Mouse (Mus musculus) heart, adult 2 months (tissue): ENCODE measurements around the gene Nr6a1. TPM values are rescaled to one million over a fixed set of nuclear protein-coding genes. Genes with fewer than 3 reads are reported as not detected.

Experiments
- DNase-seq, 2 experiments: peaks; one replicate each; pipeline ENCODE4 v3.0.0; 2021
- H3K27ac ChIP-seq: fragments of 200-600 bp; 2 replicates; pipeline ENCODE4 v1.8.1; 2022
- H3K27me3 ChIP-seq: fragments of 200-500 bp; 2 replicates; pipeline ENCODE4 v1.6.1; 2012; ENCODE audit warnings: mild to moderate bottlenecking, low read length, inconsistent platforms, mixed read lengths; ENCODE audit not compliant: control insufficient read depth, insufficient read depth
- H3K36me3 ChIP-seq: fragments of 200-500 bp; 2 replicates; pipeline ENCODE4 v1.6.1; 2012; ENCODE audit warnings: low read length, inconsistent platforms; ENCODE audit not compliant: control insufficient read depth, insufficient read depth
- H3K4me1 ChIP-seq: fragments of 200-500 bp; 2 replicates; pipeline ENCODE4 v1.6.1; 2011; ENCODE audit warnings: low read length; ENCODE audit not compliant: control insufficient read depth, insufficient read depth
- H3K4me3 ChIP-seq: fragments of 200-600 bp; 2 replicates; pipeline ENCODE4 v1.8.1; 2022
- H3K79me2 ChIP-seq: fragments of 200-500 bp; replicated peaks from 2 replicates; pipeline ENCODE4 v1.6.1; 2012; ENCODE audit warnings: mild to moderate bottlenecking, inconsistent platforms, low read length, moderate library complexity, mixed read lengths; ENCODE audit not compliant: control insufficient read depth, insufficient read depth
- H3K9ac ChIP-seq: fragments of 200-500 bp; 2 replicates; pipeline ENCODE4 v1.6.1; 2012; ENCODE audit warnings: low read depth, mild to moderate bottlenecking, control low read depth, inconsistent platforms, low read length, mixed read lengths
- CTCF ChIP-seq: fragments of 200-600 bp; IDR thresholded peaks from 2 replicates; pipeline ENCODE4 v1.8.1; 2022; ENCODE audit warnings: antibody characterized with exemption, mild to moderate bottlenecking, moderate library complexity
- EP300 ChIP-seq: fragments of 200-500 bp; IDR thresholded peaks from 2 replicates; pipeline ENCODE4 v1.6.1; 2011; ENCODE audit warnings: low read depth, low read length, control low read depth; ENCODE audit not compliant: insufficient read depth
- POLR2A ChIP-seq: fragments of 200-500 bp; IDR thresholded peaks from 2 replicates; pipeline ENCODE4 v1.6.1; 2011; ENCODE audit warnings: mild to moderate bottlenecking, low read depth, low read length, control low read depth; ENCODE audit not compliant: insufficient read depth
- WGBS: fragments of 180-500 bp; shearing (Covaris S2); methylation state at CpG from one replicate; pipeline ENCODE4 v1.1.7; 2018; 5-methylcytosine and 5-hydroxymethylcytosine counted together
- intact Hi-C: fragments of 180-260 bp; cut with DNase I; formaldehyde crosslinking; loops from one replicate; pipeline ENCODE4 v1.15.1; 2025
- polyA plus RNA-seq: library from polyadenylated mRNA; depleted of rRNA; stranded (reverse); fragments of >200 nt; gene quantifications from 2 replicates; pipeline ENCODE4 v1.2.3, GENCODE M21; 2012
- total RNA-seq, 2 experiments: library from RNA; stranded (reverse); gene quantifications; 2 replicates each; pipeline ENCODE4 v1.2.3; 2021

Gene Nr6a1
- total and polyA plus RNA-seq, 3 experiments, result 1.2 to 1.4 (median 1.3) TPM

DNA sequence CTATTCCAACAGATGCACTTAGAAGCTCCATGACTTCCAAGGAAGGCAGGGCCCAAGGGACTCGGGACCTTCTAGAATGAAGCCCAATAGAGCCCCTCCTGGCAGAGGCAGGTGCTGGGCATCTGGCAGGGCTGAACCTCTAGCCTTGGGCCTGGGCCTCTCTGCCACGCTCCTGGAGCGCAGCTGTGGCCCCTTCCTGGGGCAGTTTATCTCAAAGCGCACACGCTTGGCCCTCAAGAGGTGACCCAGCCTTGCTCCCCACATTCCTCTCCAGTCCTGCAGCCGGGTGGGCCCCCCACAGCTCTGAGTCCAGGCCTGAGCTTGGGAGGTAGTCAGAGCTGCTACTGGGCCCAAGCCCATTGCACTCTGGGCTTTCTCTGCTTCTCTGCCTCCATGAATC lies 208.1 kb downstream of the Nr6a1 start:
- intact Hi-C loops, result loop anchor here (10.0 kb wide), 1 partner anchor 365 kb away; no protein-coding TSS in a partner anchor
- H3K9ac ChIP-seq, result no peak overlapping the region
- no peak overlapping the region for H3K4me3 ChIP-seq
- no peaks in the 10 kb centered on the region for H3K36me3 ChIP-seq
- H3K27ac ChIP-seq, result no peak overlapping the region
- DNase-seq, result no peak
- 0 out of 2 replicates have a peak, but pooled peaks cover 2% of the 10 kb centered on the region for H3K27me3 ChIP-seq
- no peaks in the 10 kb centered on the region for H3K79me2 ChIP-seq
- WGBS, result 85% methylated on average over 6 of the region's 6 CpGs
- H3K4me1 ChIP-seq, result no peaks in the 10 kb centered on the region
- TF ChIP-seq CTCF, result no peak
- TF ChIP-seq POLR2A, result no peak
- no peak for TF ChIP-seq EP300

DNA sequence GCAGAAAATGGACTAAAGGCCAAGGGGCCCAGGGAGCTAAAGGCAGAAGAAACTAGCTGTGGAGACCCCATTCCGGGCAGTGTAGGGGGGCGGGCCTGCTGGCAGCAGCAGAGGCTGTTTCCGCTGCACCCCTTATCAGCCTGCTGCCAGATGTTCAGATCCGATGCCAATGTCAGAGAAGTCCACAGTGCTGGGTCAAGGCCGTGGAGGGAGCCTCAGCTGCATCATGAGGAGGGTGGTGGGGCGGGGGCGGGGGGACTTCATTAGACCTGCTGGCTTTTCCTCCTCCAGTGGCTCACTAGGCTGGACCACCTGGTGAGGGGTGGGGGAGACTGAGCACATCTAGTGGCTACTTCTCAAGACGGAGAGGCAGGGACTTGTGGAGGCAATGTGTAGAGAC lies 208.8 kb downstream of the Nr6a1 start:
- Histone ChIP-seq H3K4me3 (no peak overlapping the region), H3K36me3 (no peaks in the 10 kb centered on the region), H3K79me2 (no peaks in the 10 kb centered on the region), H3K27me3 (0 out of 2 replicates have a peak, but pooled peaks cover 2% of the 10 kb centered on the region), H3K4me1 (no peaks in the 10 kb centered on the region), H3K27ac (no peak overlapping the region), H3K9ac (no peak overlapping the region)
- 55% methylated on average over 8 of the region's 8 CpGs for WGBS
- TF ChIP-seq EP300, result no peak
- no peak for TF ChIP-seq POLR2A
- TF ChIP-seq CTCF, result no peak
- DNase-seq, result no peak
- intact Hi-C loops, result loop anchor here (10.0 kb wide), 1 partner anchor 364 kb away; no protein-coding TSS in a partner anchor

DNA sequence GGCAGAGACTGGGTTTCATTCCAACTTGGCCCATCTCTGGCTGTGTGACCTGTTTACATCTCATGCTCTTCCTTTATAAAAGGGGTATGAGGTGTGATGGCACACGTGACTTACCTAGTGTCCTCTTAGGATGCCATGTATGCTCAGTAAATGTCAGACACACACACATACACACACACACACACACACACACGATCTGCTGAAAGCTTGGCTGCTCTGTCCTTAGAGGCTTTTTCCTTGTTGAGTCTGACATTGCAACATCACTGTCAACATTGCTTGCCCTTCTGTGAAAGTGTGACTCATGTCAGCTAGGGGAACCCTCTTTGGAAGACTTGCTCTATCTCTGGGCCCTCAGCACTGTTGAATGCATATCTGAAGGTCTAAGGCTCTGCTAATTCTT lies 210.1 kb downstream of the Nr6a1 start:
- Histone ChIP-seq H3K4me3 (no peak overlapping the region), H3K27ac (no peak overlapping the region), H3K4me1 (no peaks in the 10 kb centered on the region), H3K36me3 (no peaks in the 10 kb centered on the region), H3K27me3 (peaks cover 3% of the 10 kb centered on the region), H3K9ac (no peak overlapping the region), H3K79me2 (no peaks in the 10 kb centered on the region)
- 54% methylated on average over 2 of the region's 2 CpGs for WGBS
- no peak for DNase-seq
- TF ChIP-seq CTCF, result no peak
- TF ChIP-seq EP300, result no peak
- no peak for TF ChIP-seq POLR2A
- intact Hi-C loops, result loop anchor here (10.0 kb wide), 1 partner anchor 363 kb away; no protein-coding TSS in a partner anchor

DNA sequence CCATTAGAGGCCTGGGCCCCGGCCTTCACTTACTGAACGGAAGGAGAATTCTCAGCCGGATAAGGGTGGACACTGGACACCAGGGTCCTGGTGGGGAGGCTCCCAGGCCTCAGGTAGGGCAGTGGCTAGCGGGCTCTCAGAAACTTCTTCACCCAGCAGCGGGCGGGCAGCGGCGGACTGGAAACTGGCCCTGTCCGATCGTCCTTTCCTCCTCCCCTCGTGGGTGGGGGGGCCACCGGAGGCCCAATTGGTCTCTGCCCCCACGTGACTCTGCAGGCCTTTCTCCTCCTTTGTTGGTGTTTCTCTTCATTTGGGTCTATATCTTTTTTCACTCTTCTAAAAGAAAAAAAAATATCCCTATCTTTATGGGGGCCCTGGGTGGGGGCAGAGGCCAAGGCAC lies 213.2 kb downstream of the Nr6a1 start, which contains the start of gene Nr5a1:
Gene Nr5a1 (minus strand): TSS at position 219 of the 400 bp plus-strand sequence.
- Histone ChIP-seq H3K27me3 (peaks cover 31% of the 10 kb centered on the region), H3K79me2 (no peaks in the 10 kb centered on the region), H3K4me1 (no peaks in the 10 kb centered on the region; the same call in none of the 2 replicates), H3K9ac (no peak within 1 kb of the TSS), H3K27ac (no peak within 1 kb of the TSS), H3K36me3 (no peaks in the 10 kb centered on the region), H3K4me3 (no peak within 1 kb of the TSS)
- no peak for DNase-seq
- no peak for TF ChIP-seq POLR2A
- intact Hi-C loops, result loop anchor here (10.0 kb wide), 1 partner anchor 360 kb away; no protein-coding TSS in a partner anchor
- WGBS, result 90% methylated on average over 13 of the region's 13 CpGs

DNA sequence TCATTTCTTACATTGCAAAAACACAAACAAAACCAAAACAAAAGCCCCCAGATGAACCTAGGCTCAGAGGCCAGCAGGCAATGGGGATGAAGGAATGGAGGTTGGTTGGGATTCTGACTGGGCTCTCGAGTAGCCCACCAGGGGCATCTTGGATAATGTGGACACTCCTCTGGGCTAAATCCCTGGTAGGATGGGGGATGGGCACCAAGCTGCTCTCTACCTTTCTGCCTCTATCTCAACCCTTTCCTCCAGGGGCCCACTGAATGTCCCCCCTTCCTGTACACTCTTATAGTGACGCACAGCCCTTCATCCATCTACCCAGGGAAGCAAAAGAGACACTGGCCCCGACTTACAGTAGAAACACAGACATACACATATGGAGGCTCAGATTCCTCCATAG lies 213.9 kb downstream of the Nr6a1 start:
- no peaks in the 10 kb centered on the region for H3K79me2 ChIP-seq
- H3K4me3 ChIP-seq, result no peak overlapping the region
- intact Hi-C loops, result loop anchor here (10.0 kb wide), 1 partner anchor 359 kb away; no protein-coding TSS in a partner anchor
- H3K36me3 ChIP-seq, result no peaks in the 10 kb centered on the region
- H3K27ac ChIP-seq, result no peak overlapping the region
- H3K4me1 ChIP-seq, result no peaks in the 10 kb centered on the region; the same call in none of the 2 replicates
- H3K9ac ChIP-seq, result no peak overlapping the region
- TF ChIP-seq POLR2A (no peak), EP300 (no peak), CTCF (no peak)
- H3K27me3 ChIP-seq, result peaks cover 35% of the 10 kb centered on the region
- WGBS, result 92% methylated on average over 3 of the region's 3 CpGs
- no peak for DNase-seq

DNA sequence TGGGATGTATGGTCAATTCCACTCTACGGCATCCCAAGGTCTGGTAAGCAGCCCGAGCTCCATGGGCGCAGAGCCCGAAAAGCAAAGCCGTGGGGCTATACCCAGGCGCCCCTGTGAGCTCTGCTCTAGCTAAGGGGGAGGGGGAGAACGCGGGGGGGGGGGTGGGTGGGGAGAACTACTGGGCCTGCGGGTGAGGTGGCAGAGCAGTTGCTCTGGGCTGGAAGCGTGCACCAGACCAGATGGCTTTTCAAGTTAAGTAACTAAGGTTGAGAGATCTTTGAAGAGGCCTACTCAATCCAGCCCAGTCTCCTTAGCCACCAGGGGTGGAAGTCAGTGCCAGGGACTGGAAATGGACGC lies 214.7 kb downstream of the Nr6a1 start:
- no peak overlapping the region for H3K27ac ChIP-seq
- H3K4me1 ChIP-seq, result no peaks in the 10 kb centered on the region; the same call in none of the 2 replicates
- no peaks in the 10 kb centered on the region for H3K79me2 ChIP-seq
- WGBS, result 62% methylated on average over 11 of the region's 11 CpGs
- H3K27me3 ChIP-seq, result peaks cover 41% of the 10 kb centered on the region
- no peaks in the 10 kb centered on the region for H3K36me3 ChIP-seq
- no peak overlapping the region for H3K9ac ChIP-seq
- DNase-seq, result no peak
- no peak overlapping the region for H3K4me3 ChIP-seq
- TF ChIP-seq CTCF, result no peak
- TF ChIP-seq POLR2A, result no peak
- TF ChIP-seq EP300, result no peak
- intact Hi-C loops, result loop anchor here (10.0 kb wide), 1 partner anchor 358 kb away; no protein-coding TSS in a partner anchor
